Mouse (Mus musculus): ENCODE data around the gene Ncf2. TPM values are rescaled to one million over a fixed set of nuclear protein-coding genes. Genes with fewer than 3 reads are reported as not detected.

The Ncf2 gene
- total RNA-seq, 2 experiments from 2014 or later = 2.4 to 2.8 TPM

Other genes starting within 250 kb of the Ncf2 start
- gene Apobec4, start 49.6 kb upstream of the Ncf2 start, total RNA-seq (2021) = not detected
- gene Rgl1, start 33.8 kb upstream of the Ncf2 start, total RNA-seq (2021) = 10 to 100 TPM; 85.2 to 86.9 TPM
- gene Arpc5, start 33.7 kb upstream of the Ncf2 start, total RNA-seq (2021) = 100 to 1,000 TPM; 210 to 213 TPM
- gene Smg7, start 102.5 kb downstream of the Ncf2 start, total RNA-seq (2021) = 10 to 100 TPM; 77.0 to 81.3 TPM
- gene Nmnat2, start 154.8 kb downstream of the Ncf2 start, total RNA-seq (2021) = 100 to 1,000 TPM; 136 to 140 TPM